17 mouse cellular contexts compared by ENCODE assay signal in genomic region chr10:99610890-99611289, GRCm38 (mm10).
"Had no signal": no experiment of that assay in that cellular context is flagged by ENCODE, and none has a peak within 500 bp of the region (broad histone marks: within the 10 kb centered on the region; RNA-seq: fewer than 3 reads in every experiment).

No protein-coding gene starts in this region.

- H3K27ac ChIP-seq: lung, embryonic 15.5 days; macrophage; midbrain, embryonic 12.5 days; neural tube, embryonic 12.5 days; stomach, embryonic 15.5 days; stomach, postnatal 0 days had no signal

- H3K4me2 ChIP-seq: lung, embryonic 15.5 days; midbrain, embryonic 12.5 days; neural tube, embryonic 12.5 days; stomach, embryonic 15.5 days had no signal

- H3K9me3 ChIP-seq: lung, embryonic 15.5 days; midbrain, embryonic 12.5 days; neural tube, embryonic 12.5 days; stomach, embryonic 15.5 days had no signal

- H3K4me3 ChIP-seq: lung, embryonic 15.5 days; megakaryocyte, embryonic 14.5 days; midbrain, embryonic 12.5 days; neural tube, embryonic 12.5 days; stomach, embryonic 15.5 days had no signal

- H3K4me1 ChIP-seq: lung, embryonic 15.5 days; megakaryocyte, embryonic 14.5 days; midbrain, embryonic 12.5 days; neural tube, embryonic 12.5 days; stomach, embryonic 15.5 days had no signal

- H3K36me3 ChIP-seq: lung, embryonic 15.5 days; midbrain, embryonic 12.5 days; neural tube, embryonic 12.5 days; stomach, embryonic 15.5 days had no signal

- H3K9ac ChIP-seq: liver, postnatal 0 days; lung, embryonic 15.5 days; midbrain, embryonic 12.5 days; neural tube, embryonic 12.5 days; stomach, embryonic 15.5 days had no signal

- H3K27me3 ChIP-seq: lung, embryonic 15.5 days; midbrain, embryonic 12.5 days; neural tube, embryonic 12.5 days; stomach, embryonic 15.5 days had no signal

- DNase-seq: liver, postnatal 0 days; lung, adult 2 months; lung, postnatal 14 days; lung, postnatal 36 days; midbrain, embryonic 14.5 days; right cerebral cortex, postnatal 14 days; thymus, adult 2 months; thymus, postnatal 25 days; thymus, postnatal 4 days had no signal

- ATAC-seq: liver, postnatal 0 days; lung, postnatal 0 days had no signal
